Mouse (Mus musculus) heart, embryonic 14.5 days (tissue): ENCODE results near the gene Tspan9. TPM values are rescaled to one million over a fixed set of nuclear protein-coding genes. Genes with fewer than 3 reads are reported as not detected.

Experiments
- ATAC-seq: fragments of 200-750 bp; cut with Nextera tagmentation; 2 replicates; pipeline ENCODE4 v1.8.0; 2017; ENCODE audit warnings: low read depth, moderate TSS enrichment; ENCODE audit not compliant: insufficient number of reproducible peaks, insufficient read depth, low FRiP score
- H3K27ac ChIP-seq, 2 experiments: fragments of 200-500 bp in 1 of 2; fragments of 300-500 bp in 1 of 2; sonication (generic) in 1 of 2; replicated peaks in 1 of 2; 2 replicates each; pipeline ENCODE4 v1.5.1; 2012 to 2014; ENCODE audit warnings: low read depth in 2 of 2, low read length in 2 of 2, control low read depth in 1 of 2, mild to moderate bottlenecking in 1 of 2, mixed read lengths in 1 of 2; ENCODE audit not compliant: control insufficient read depth in 1 of 2, insufficient read depth in 1 of 2
- H3K27me3 ChIP-seq: fragments of 300-500 bp; sonication (generic); 2 replicates; pipeline ENCODE4 v1.6.1; 2014; ENCODE audit warnings: mild to moderate bottlenecking, low read length, control low read depth; ENCODE audit not compliant: control insufficient read depth, insufficient read depth
- H3K36me3 ChIP-seq: fragments of 300-500 bp; sonication (generic); 2 replicates; pipeline ENCODE4 v1.6.1; 2014; ENCODE audit warnings: mild to moderate bottlenecking, control low read depth, low read length, mixed read lengths; ENCODE audit not compliant: control insufficient read depth, insufficient read depth
- H3K4me1 ChIP-seq, 2 experiments: fragments of 200-500 bp in 1 of 2; fragments of 300-500 bp in 1 of 2; sonication (generic) in 1 of 2; 2 replicates each; pipeline ENCODE4 v1.6.1; 2012 to 2014; ENCODE audit warnings: low read length in 2 of 2, control low read depth in 1 of 2, mixed read lengths in 1 of 2; ENCODE audit not compliant: control insufficient read depth in 2 of 2, insufficient read depth in 2 of 2
- H3K4me2 ChIP-seq: fragments of 300-500 bp; sonication (generic); 2 replicates; pipeline ENCODE4 v1.6.1; 2014; ENCODE audit warnings: mild to moderate bottlenecking, low read length
- H3K4me3 ChIP-seq, 2 experiments: fragments of 200-500 bp in 1 of 2; fragments of 300-500 bp in 1 of 2; sonication (generic) in 1 of 2; 2 replicates each; pipeline ENCODE4 v1.5.1; 2012 to 2014; ENCODE audit warnings: low read length in 2 of 2, mild to moderate bottlenecking in 2 of 2, control low read depth in 1 of 2, low read depth in 1 of 2, moderate library complexity in 1 of 2; ENCODE audit not compliant: control insufficient read depth in 1 of 2, insufficient read depth in 1 of 2
- H3K9ac ChIP-seq: fragments of 300-500 bp; sonication (generic); 2 replicates; pipeline ENCODE4 v1.6.1; 2014; ENCODE audit warnings: mild to moderate bottlenecking, low read length
- H3K9me3 ChIP-seq: fragments of 300-500 bp; sonication (generic); 2 replicates; pipeline ENCODE4 v1.6.1; 2016; ENCODE audit warnings: low read length, control low read depth; ENCODE audit not compliant: control insufficient read depth
- WGBS: fragments of 180-500 bp; shearing (Covaris S2); extraction: QIAGEN DNeasy Blood & Tissue Kit; methylation state at CpG from one replicate; pipeline ENCODE4 v1.1.7; 2014; 5-methylcytosine and 5-hydroxymethylcytosine counted together
- polyA plus RNA-seq: library from polyadenylated mRNA; unstranded; fragments of >200 nt; fragmentation: Nextera tagmentation; extraction: Ambion mirVana; gene quantifications from 2 replicates; pipeline ENCODE4 v1.2.1, GENCODE M21; 2014

The Tspan9 gene
- polyA plus RNA-seq, 1 experiment from 2014 or later: 143 TPM

GRCm38 (mm10) chr6:127921996-127922395, 221.4 kb downstream of the Tspan9 start:
- WGBS: 44% methylated on average over 9 of the region's 9 CpGs
- no peak for ATAC-seq
- no peak overlapping the region for H3K4me2 ChIP-seq
- H3K9me3 ChIP-seq: no peaks in the 10 kb centered on the region
- no peak overlapping the region for H3K4me3 ChIP-seq
- H3K36me3 ChIP-seq: no peaks in the 10 kb centered on the region
- H3K27me3 ChIP-seq: 0 out of 2 replicates have a peak, but pooled peaks cover 8% of the 10 kb centered on the region
- no peak overlapping the region for H3K27ac ChIP-seq
- no peak overlapping the region for H3K9ac ChIP-seq
- H3K4me1 ChIP-seq: peaks cover 5% of the 10 kb centered on the region in 2 experiments; a peak in 3 of 4 replicates

DNA sequence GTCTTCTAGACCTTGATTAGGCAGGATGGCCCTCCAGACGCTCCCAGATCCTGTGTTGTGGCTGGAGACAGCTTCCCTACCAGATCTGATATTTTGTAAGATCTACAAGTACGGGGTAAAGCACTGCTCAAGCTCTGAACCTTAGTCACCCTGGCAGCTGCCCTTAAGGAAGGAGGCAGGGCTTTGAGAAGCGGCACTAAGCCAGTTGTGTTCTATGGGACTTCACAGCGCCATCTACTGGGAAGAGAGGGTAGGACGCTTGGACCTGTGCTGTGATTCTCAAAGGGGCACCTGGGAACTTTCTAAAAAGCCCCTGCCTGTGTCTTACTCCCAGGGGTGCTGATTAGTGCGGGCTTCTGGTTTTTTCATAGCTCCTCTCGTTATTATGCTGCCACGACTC, 222.7 kb downstream of the Tspan9 start:
- peaks cover 0 to 2% of the 10 kb centered on the region in 2 experiments; a peak in 1 of 4 replicates for H3K4me1 ChIP-seq
- no peak overlapping the region for H3K4me2 ChIP-seq
- no peak overlapping the region for H3K4me3 ChIP-seq
- no peak overlapping the region for H3K9ac ChIP-seq
- ATAC-seq: no peak
- H3K9me3 ChIP-seq: no peaks in the 10 kb centered on the region
- H3K27me3 ChIP-seq: 0 out of 2 replicates have a peak, but pooled peaks cover 8% of the 10 kb centered on the region
- no peaks in the 10 kb centered on the region for H3K36me3 ChIP-seq
- 8% methylated on average over 8 of the region's 8 CpGs for WGBS
- H3K27ac ChIP-seq: no peak overlapping the region

DNA sequence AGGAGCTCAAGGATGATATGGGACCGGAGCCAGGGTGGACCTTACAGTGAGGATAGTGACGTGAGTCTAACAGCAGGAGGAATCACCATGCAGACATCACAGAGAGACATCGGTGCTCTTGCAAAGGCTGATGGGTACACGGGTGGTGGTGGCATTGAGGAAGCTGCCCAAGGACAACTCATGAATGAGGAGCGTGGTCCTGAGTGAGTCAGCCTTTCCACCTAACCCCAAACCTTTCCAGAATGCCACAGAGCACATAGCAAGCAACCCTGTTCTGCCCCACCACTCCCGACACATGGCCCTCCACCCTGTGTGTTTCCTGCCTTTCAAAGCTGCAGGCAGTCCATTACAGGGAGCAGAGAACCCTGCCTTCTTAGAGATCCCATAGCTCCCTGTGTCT, 223.9 kb downstream of the Tspan9 start:
- Histone ChIP-seq H3K9me3 (no peaks in the 10 kb centered on the region), H3K27me3 (0 out of 2 replicates have a peak, but pooled peaks cover 3% of the 10 kb centered on the region), H3K36me3 (no peaks in the 10 kb centered on the region), H3K27ac (no peak overlapping the region), H3K4me3 (no peak overlapping the region), H3K9ac (no peak overlapping the region), H3K4me1 (peaks cover 0 to 2% of the 10 kb centered on the region in 2 experiments; a peak in 1 of 4 replicates), H3K4me2 (no peak overlapping the region)
- ATAC-seq: no peak
- WGBS: 80% methylated on average over 6 of the region's 6 CpGs

DNA sequence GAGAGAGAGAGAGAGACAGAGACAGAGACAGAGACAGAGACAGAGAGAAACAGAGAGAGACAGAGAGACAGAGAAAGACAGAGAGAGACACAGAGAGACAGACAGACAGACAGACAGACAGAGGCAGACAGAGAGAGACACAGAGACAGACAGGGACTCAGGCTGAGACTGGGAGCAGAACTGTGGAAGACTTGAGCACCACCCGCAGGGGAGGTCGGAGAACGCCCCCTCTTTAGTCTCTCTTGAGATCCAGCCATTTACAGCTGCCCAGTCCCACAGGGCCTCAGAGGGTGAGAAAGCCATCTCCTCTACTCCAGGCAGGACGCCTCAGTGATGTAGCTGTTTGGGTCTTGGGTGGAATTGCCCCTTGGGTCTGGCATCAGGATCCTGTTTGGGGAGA, 225.7 kb downstream of the Tspan9 start:
- H3K27ac ChIP-seq: no peak overlapping the region

GRCm38 (mm10) chr6:127916993-127917392, 226.4 kb downstream of the Tspan9 start:
- Histone ChIP-seq H3K27ac (no peak overlapping the region), H3K4me3 (no peak overlapping the region), H3K4me2 (no peak overlapping the region), H3K36me3 (no peaks in the 10 kb centered on the region), H3K9me3 (no peaks in the 10 kb centered on the region), H3K9ac (no peak overlapping the region), H3K4me1 (peaks cover 0 to 2% of the 10 kb centered on the region in 2 experiments; a peak in 1 of 4 replicates), H3K27me3 (no peaks in the 10 kb centered on the region)
- ATAC-seq: no peak
- 73% methylated on average over 3 of the region's 3 CpGs for WGBS

More for the DNA sequence above, 225.7 kb downstream of the Tspan9 start:
- Histone ChIP-seq H3K9ac (no peak overlapping the region), H3K4me3 (no peak overlapping the region), H3K36me3 (no peaks in the 10 kb centered on the region), H3K9me3 (no peaks in the 10 kb centered on the region), H3K27me3 (0 out of 2 replicates have a peak, but pooled peaks cover 3% of the 10 kb centered on the region), H3K4me1 (peaks cover 0 to 2% of the 10 kb centered on the region in 2 experiments; a peak in 1 of 4 replicates), H3K4me2 (no peak overlapping the region)
- 72% methylated on average over 4 of the region's 4 CpGs for WGBS
- no peak for ATAC-seq

GRCm38 (mm10) chr6:127912938-127913337, 230.5 kb downstream of the Tspan9 start:
- Histone ChIP-seq H3K27ac (no peak overlapping the region), H3K27me3 (no peaks in the 10 kb centered on the region), H3K36me3 (no peaks in the 10 kb centered on the region), H3K4me2 (no peak overlapping the region), H3K4me1 (no peaks in the 10 kb centered on the region), H3K9me3 (no peaks in the 10 kb centered on the region), H3K9ac (no peak overlapping the region), H3K4me3 (no peak overlapping the region)
- ATAC-seq: no peak
- WGBS: 94% methylated on average over 3 of the region's 3 CpGs

DNA sequence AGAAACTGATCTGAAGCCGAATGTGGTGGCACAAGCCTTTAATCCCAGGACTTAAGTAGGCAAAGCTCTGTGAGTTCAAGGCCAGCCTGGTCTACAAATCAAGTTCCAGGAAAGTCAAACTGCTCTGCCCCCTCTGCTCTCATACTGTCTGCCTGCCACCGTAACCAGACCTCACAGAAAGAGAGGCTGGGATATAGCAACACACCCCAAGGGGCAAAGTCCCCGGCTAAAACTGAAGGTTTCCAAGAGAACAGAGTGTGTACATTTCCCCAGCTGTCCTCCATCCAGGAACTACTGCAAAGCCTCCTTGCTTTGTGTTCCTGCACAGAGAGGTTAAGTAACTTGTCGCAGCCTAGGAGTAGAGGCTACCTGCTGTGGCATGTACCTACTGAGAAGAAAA, 231.7 kb downstream of the Tspan9 start:
- H3K27me3 ChIP-seq: no peaks in the 10 kb centered on the region
- H3K4me2 ChIP-seq: no peak overlapping the region
- H3K36me3 ChIP-seq: no peaks in the 10 kb centered on the region
- H3K4me1 ChIP-seq: no peaks in the 10 kb centered on the region
- no peak overlapping the region for H3K27ac ChIP-seq
- ATAC-seq: no peak
- no peak overlapping the region for H3K9ac ChIP-seq
- no peaks in the 10 kb centered on the region for H3K9me3 ChIP-seq
- H3K4me3 ChIP-seq: no peak overlapping the region
- WGBS: 77% methylated on average over 4 of the region's 4 CpGs
